In the genomic region with DNA sequence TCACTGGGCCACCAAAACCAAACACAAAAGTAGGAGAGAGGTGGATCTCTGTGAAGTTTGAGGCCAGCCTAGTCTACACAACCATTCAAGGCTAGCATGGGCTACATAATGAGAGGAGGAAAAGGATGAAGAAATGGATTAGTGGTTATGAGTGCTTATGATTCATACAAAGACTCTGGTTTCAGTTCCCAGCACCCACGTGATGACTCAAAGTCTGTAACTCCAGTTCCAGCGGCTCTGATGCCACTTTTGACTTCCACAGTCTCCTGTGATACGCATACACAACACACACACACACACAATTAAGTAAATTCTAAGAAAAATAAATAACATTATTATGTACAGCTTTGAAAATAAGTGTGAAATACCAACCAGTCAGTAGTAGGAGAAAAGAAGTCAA, we compare ENCODE assay signal across 29 mouse cellular contexts. TPM values are rescaled to one million over a fixed set of nuclear protein-coding genes. Genes with fewer than 3 reads are reported as not detected.
DNase-seq lines count a peak whose midpoint lies in the region; ATAC-seq and TF ChIP-seq lines count a peak whose summit lies in the region.
"Had no signal": no experiment of that assay in that cellular context is flagged by ENCODE, and none has a peak within 500 bp of the region (broad histone marks: within the 10 kb centered on the region; RNA-seq: fewer than 3 reads in every experiment).

No protein-coding gene starts in this region.

- no peak overlapping the region for H3K4me2 ChIP-seq in CH12.LX (ENCODE audit: insufficient read depth, low read depth, poor library complexity, severe bottlenecking)

- H3K36me3 ChIP-seq in CH12.LX (replicated peaks in 1 of 2; ENCODE audit: control insufficient read depth in 1 of 2, insufficient read depth in 1 of 2, low read length in 1 of 2) = peaks cover 8 to 17% of the 10 kb centered on the region in 2 experiments

- TF ChIP-seq CTCF in CH12.LX (conservative IDR thresholded peaks at IDR 0.05 in 1 of 2, IDR thresholded peaks at IDR 0.05 in 1 of 2; ENCODE audit: low read depth in 2 of 2, low read length in 2 of 2) = no peak

- dilution Hi-C loops in CH12.LX (cut with MboI; ENCODE audit: extremely low pct_ligation_motif_present, extremely low pct_unique_long_range_greater_than_20kb, low sequenced_read_pairs) = no loop called here

- H3K9ac ChIP-seq in CH12.LX (ENCODE audit: insufficient read depth, low read depth) = no peak overlapping the region
- H3K9ac ChIP-seq: embryonic facial prominence, embryonic 13.5 days; embryonic facial prominence, embryonic 15.5 days had no signal

- peaks cover 2 to 24% of the 10 kb centered on the region in 2 experiments; a peak in 3 of 4 replicates for H3K4me1 ChIP-seq in CH12.LX (ENCODE audit: control insufficient read depth in 1 of 2, insufficient read depth in 2 of 2)

- peak; percentile 43; the same call in 1 of the 2 replicates for ATAC-seq in megakaryocyte, adult 5-6 weeks (ENCODE audit: poor library complexity, severe bottlenecking)

- H3K4me3 ChIP-seq in CH12.LX (replicated peaks in 1 of 3; ENCODE audit: low read depth in 2 of 3, low read length in 2 of 3, poor library complexity in 1 of 3) = no peak overlapping the region
- H3K4me3 ChIP-seq: erythroblast, embryonic 14.5 days had no signal

- H3K9me3 ChIP-seq in CH12.LX (replicated peaks; ENCODE audit: low read length) = no peaks in the 10 kb centered on the region
- H3K9me3 ChIP-seq: embryonic facial prominence, embryonic 13.5 days; embryonic facial prominence, embryonic 15.5 days; forebrain, embryonic 10.5 days; forebrain, embryonic 12.5 days had no signal

- TF ChIP-seq POLR2A in CH12.LX (IDR thresholded peaks at IDR 0.05; ENCODE audit: low read depth, low read length) = no peak

- peaks cover 2% of the 10 kb centered on the region for H3K27me3 ChIP-seq in CH12.LX (replicated peaks)
- H3K27me3 ChIP-seq: embryonic facial prominence, embryonic 13.5 days; embryonic facial prominence, embryonic 15.5 days; forebrain, embryonic 12.5 days had no signal

- TF ChIP-seq RAD21 in CH12.LX (IDR thresholded peaks at IDR 0.05; ENCODE audit: low read depth, low read length) = no peak

- TF ChIP-seq EP300 in CH12.LX (IDR thresholded peaks at IDR 0.05; ENCODE audit: low read length) = no peak

- no peaks in the 10 kb centered on the region for H3K79me2 ChIP-seq in CH12.LX (replicated peaks; ENCODE audit: control insufficient read depth, extremely low read depth, insufficient read depth, poor library complexity, severe bottlenecking)

- in situ Hi-C loops in CH12.LX (cut with MboI; ENCODE audit: low pct_ligation_motif_present, low pct_unique_long_range_greater_than_20kb, low sequenced_read_pairs) = no loop called here

- DNase-seq in 3T3-L1 (ENCODE audit: low read depth, low spot score) (peak; percentile 15), 416B (ENCODE audit: low read depth) (peak; percentile 65), CH12.LX (ENCODE audit: extremely low read depth) (peak; percentile 37)
- DNase-seq in layer of hippocampus, postnatal 10 days (ENCODE audit: low spot score in 2 of 2) = no peak
- DNase-seq in thymus, postnatal 10 days (ENCODE audit: low spot score in 2 of 2) = no peak
- DNase-seq in adrenal gland, adult 2 months = no peak
- no peak for DNase-seq in right cerebral cortex, postnatal 25 days
- DNase-seq: adrenal gland, adult 8-10 months; adrenal gland, postnatal 14 days; adrenal gland, postnatal 36 days; cerebellum, adult 11-12 months; cerebellum, adult 2 months; cerebellum, adult 9-10 months; cerebellum, postnatal 10 days; cerebellum, postnatal 25 days had no signal

- no peak overlapping the region for H3K27ac ChIP-seq in CH12.LX (ENCODE audit: insufficient read depth, low read depth)
- H3K27ac ChIP-seq: embryonic facial prominence, embryonic 13.5 days; embryonic facial prominence, embryonic 15.5 days; forebrain, embryonic 12.5 days had no signal

TF ChIP-seq in CH12.LX, 34 proteins besides CTCF, POLR2A, EP300 and RAD21:
- TF ChIP-seq USF2 (conservative IDR thresholded peaks at IDR 0.05; ENCODE audit: low read depth, low read length) = peak; percentile 31; the same call in 1 of the 2 replicates
- no peak for TF ChIP-seq UBTF (IDR thresholded peaks at IDR 0.05; ENCODE audit: low read depth, low read length)
- TF ChIP-seq BHLHE40 (IDR thresholded peaks at IDR 0.05; ENCODE audit: low read depth, low read length) = 0 out of 2 replicates have a peak, but pooled peaks have one; percentile 36
TF ChIP-seq in CH12.LX: peak in this region for 2.

RNA-seq across cellular contexts. Expression of a gene that starts 1.0 kb away (rescaled TPM):
- total RNA-seq in CH12.LX (2012; rRNA removed) (6.2 and 7.3 TPM in 2 replicates), CH12.LX (2014; rRNA removed) (4.6 and 4.8 TPM in 2 replicates)
- polyA plus RNA-seq in CH12.LX (2012; ENCODE audit: insufficient read length, low read depth) = 5.7 TPM in 2 replicates
- total RNA-seq in megakaryocyte, adult 5-6 weeks (2015) = 2.9 TPM in 2 replicates
- total RNA-seq in megakaryocyte, adult 5-6 weeks (2017) = 2.3 and 2.7 TPM in 2 replicates
- 10 to 100 TPM; 17.8 to 19.9 TPM for total RNA-seq in layer of hippocampus, postnatal 10 days (2021)
- total RNA-seq in adrenal gland, adult 2 months (2021) = 1 to 10 TPM; 2.9 to 5.0 TPM
- polyA plus RNA-seq in adrenal gland, adult 2 months (2012; rRNA removed) = 0.89 and 1.3 TPM in 2 replicates
- total RNA-seq: MEL had no signal
- polyA plus RNA-seq: erythroblast, embryonic 14.5 days had no signal

RNA-seq across cellular contexts. Expression of a gene that starts 20.2 kb away (rescaled TPM):
- not detected in 2 replicates for total RNA-seq in CH12.LX (2012; rRNA removed)
- not detected in 2 replicates for total RNA-seq in CH12.LX (2014; rRNA removed)
- polyA plus RNA-seq in CH12.LX (2012; ENCODE audit: insufficient read length, low read depth) = not detected in 2 replicates
- not detected in 2 replicates for total RNA-seq in megakaryocyte, adult 5-6 weeks (2015)
- total RNA-seq in megakaryocyte, adult 5-6 weeks (2017) = not detected in 2 replicates
- total RNA-seq in layer of hippocampus, postnatal 10 days (2021) = not detected
- not detected for total RNA-seq in adrenal gland, adult 2 months (2021)
- polyA plus RNA-seq in adrenal gland, adult 2 months (2012; rRNA removed) = not detected in 2 replicates
- total RNA-seq: adrenal gland, adult 8-10 months; adrenal gland, postnatal 14 days; adrenal gland, postnatal 36 days; ES-E14; MEL had no signal
- polyA plus RNA-seq: CD4-positive, CD25-positive, alpha-beta regulatory T cell, adult 4 months; cerebellum, adult 2 months; cortical plate, adult 2 months; embryonic facial prominence, embryonic 11.5 days; embryonic facial prominence, embryonic 13.5 days; embryonic facial prominence, embryonic 15.5 days; erythroblast, embryonic 14.5 days; forebrain, embryonic 10.5 days; forebrain, embryonic 12.5 days; forebrain, embryonic 14.5 days; forebrain, embryonic 16.5 days; frontal cortex, adult 2 months had no signal

RNA-seq across cellular contexts. Expression of a gene that starts 56.6 kb away (rescaled TPM):
- not detected in 2 replicates for total RNA-seq in CH12.LX (2012; rRNA removed)
- total RNA-seq in CH12.LX (2014; rRNA removed) = not detected in 2 replicates
- polyA plus RNA-seq in CH12.LX (2012; ENCODE audit: insufficient read length, low read depth) = not detected in 2 replicates
- total RNA-seq in megakaryocyte, adult 5-6 weeks (2015) = 0.18 and 0.33 TPM in 2 replicates
- total RNA-seq in megakaryocyte, adult 5-6 weeks (2017) = 0.29 and 0.69 TPM in 2 replicates
- total RNA-seq in layer of hippocampus, postnatal 10 days (2021) = 10 to 100 TPM; 20.8 to 21.7 TPM
- total RNA-seq in adrenal gland, adult 2 months (2021) = 1 to 10 TPM; 1.5 to 3.5 TPM
- 0.21 TPM in 1 of 2 replicates, not detected in the other for polyA plus RNA-seq in adrenal gland, adult 2 months (2012; rRNA removed)
- total RNA-seq: MEL had no signal
- polyA plus RNA-seq: erythroblast, embryonic 14.5 days had no signal

Comparison
In these comparisons a context has a peak if more than half of its experiments do, and no peak if none do; other contexts are left out.
1. DNase-seq: peak in 3T3-L1 (single experiment), 416B (single experiment) and CH12.LX (single experiment); none in layer of hippocampus, postnatal 10 days (0 of 2), thymus, postnatal 10 days (0 of 2), adrenal gland, adult 2 months (single experiment) and right cerebral cortex, postnatal 25 days (single experiment).
2. RNA of a gene that starts 56.6 kb away (total RNA-seq): 20.8 to 21.7 TPM in layer of hippocampus, postnatal 10 days; 1.5 to 3.5 TPM in adrenal gland, adult 2 months, 0.18 to 0.69 TPM in megakaryocyte, adult 5-6 weeks and not detected in CH12.LX; every median in the first group is over 4 times any median in the second.